Mouse (Mus musculus) Patski (cell line): Measurements from ENCODE around the gene Mrpl58. TPM values are rescaled to one million over a fixed set of nuclear protein-coding genes. Genes with fewer than 3 reads are reported as not detected.
A peak's percentile ranks its signal among the peaks of the same experiment; 100 is the strongest.
"Not testable (repeated sequence)": the region's sequence is repeated elsewhere in the genome, so short reads cannot be mapped to it uniquely, and the experiment has no call there.

Source experiments
- ATAC-seq: fragments of 100-300 bp; one replicate; pipeline ENCODE4 v1.8.0; 2021
- CTCF ChIA-PET: fragments of 350-600 bp; sonication (Branson Sonifier 250); formaldehyde crosslinking; loops from one replicate; lab custom pipeline; 2022; ENCODE audit warnings: inconsistent platforms; lab: Charles Lee
- POLR2A ChIA-PET: fragments of 350-600 bp; sonication (Branson Sonifier 250); formaldehyde crosslinking; loops from one replicate; lab custom pipeline; 2022; ENCODE audit warnings: antibody characterized with exemption, inconsistent platforms; lab: Charles Lee
- DNase-seq: peaks from one replicate; pipeline ENCODE4 v3.0.0-alpha.2; 2011; ENCODE audit warnings: low read depth, low spot score
- H3K27me3 ChIP-seq: fragments of 371-371 bp; one replicate; pipeline ENCODE4 v1.5.1; 2021
- CTCF ChIP-seq: fragments of 100-300 bp; IDR thresholded peaks from one replicate; pipeline ENCODE4 v1.5.1; 2021
- in situ Hi-C: fragments of 300-500 bp; cut with MboI; formaldehyde crosslinking; loops from 3 replicates; pipeline ENCODE4 v1.11.1; 2018; ENCODE audit warnings: low pct_unique_long_range_greater_than_20kb, mixed read lengths
- polyA plus RNA-seq: library from polyadenylated mRNA; unstranded; gene quantifications from one replicate; pipeline ENCODE4 v1.2.3, GENCODE M21; 2021

Mrpl58 gene
- polyA plus RNA-seq, 1 experiment from 2014 or later = 99.9 TPM

DNA sequence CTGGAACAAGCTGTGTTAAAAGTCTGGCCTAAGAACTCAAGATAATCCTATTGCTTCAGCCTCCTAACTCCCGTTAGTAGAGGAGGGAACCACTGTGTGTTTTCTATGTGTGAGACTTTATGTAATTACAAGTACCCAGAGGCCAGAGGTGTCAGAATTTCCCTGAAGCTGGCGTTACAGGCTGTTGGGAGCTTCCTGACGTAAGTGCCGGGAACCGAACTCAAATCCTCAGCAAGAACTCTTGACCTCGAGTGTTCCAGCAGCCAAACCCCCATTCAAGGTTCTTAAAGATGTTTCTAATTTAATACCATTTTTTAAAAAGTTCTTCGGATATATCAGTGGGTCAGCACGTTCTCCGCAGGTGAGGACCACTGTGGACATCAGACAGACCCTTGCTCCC, 22.3 kb upstream of the Mrpl58 start:
- H3K27me3 ChIP-seq = no peaks in the 10 kb centered on the region
- ATAC-seq = no peak
- DNase-seq = no peak
- no peak for TF ChIP-seq CTCF
- CTCF ChIA-PET = interaction anchor here (0.9 to 1.2 kb wide), 3 partner anchors 12 to 47 kb away, joined by 3 to 4 read pairs (median 3); no protein-coding TSS in a partner anchor
- POLR2A ChIA-PET = interaction anchor here (0.7 to 4.2 kb wide), 3 partner anchors 27 to 315 kb away, joined by 3 to 20 read pairs (median 5); no protein-coding TSS in a partner anchor
- in situ Hi-C loops = no loop called here

GRCm38 (mm10) chr11:115381743-115382539, 21.6 kb upstream of the Mrpl58 start, which contains the start of gene Cdr2l:
Gene Cdr2l (plus strand): TSS chr11:115381916.
- ChIA-PET POLR2A (interaction anchor here (1.0 to 4.2 kb wide), 2 partner anchors 31 to 40 kb away, joined by 3 to 20 read pairs; no protein-coding TSS in a partner anchor), CTCF (interaction anchor here (1.0 kb wide), 1 partner anchor 12 kb away, joined by 4 read pairs; no protein-coding TSS in a partner anchor)
- H3K27me3 ChIP-seq = no peaks in the 10 kb centered on the region
- TF ChIP-seq CTCF = no peak
- ATAC-seq = peak; percentile 91
- no peak for DNase-seq
- in situ Hi-C loops = no loop called here

DNA sequence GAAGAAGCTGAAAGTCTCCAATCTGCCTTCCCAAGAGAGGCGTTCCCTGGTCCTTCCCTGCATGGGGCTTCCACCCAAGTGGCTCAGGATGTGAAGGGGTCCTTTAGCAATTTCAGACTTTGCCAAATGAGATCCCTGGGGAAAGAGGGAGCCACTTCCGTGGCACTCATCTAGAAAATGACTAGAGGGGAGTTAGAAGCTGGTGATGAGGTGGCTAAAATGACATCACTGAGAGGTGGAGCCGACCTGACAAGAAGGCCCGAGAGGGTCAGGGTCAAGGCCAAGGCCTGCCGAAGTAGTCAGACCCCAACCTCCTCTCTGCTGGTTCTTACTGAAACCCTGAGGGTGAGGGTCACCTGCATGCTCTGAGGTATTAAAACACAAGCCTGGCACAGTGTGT, 20.7 kb upstream of the Mrpl58 start:
- in situ Hi-C loops = no loop called here
- TF ChIP-seq CTCF = no peak
- DNase-seq (no peak), ATAC-seq (no peak)
- CTCF ChIA-PET = no interaction called here
- H3K27me3 ChIP-seq = no peaks in the 10 kb centered on the region
- POLR2A ChIA-PET = interaction anchor here (4.2 kb wide), 1 partner anchor 30 kb away, joined by 20 read pairs; no protein-coding TSS in a partner anchor

- no peaks in the 10 kb centered on the region for H3K27me3 ChIP-seq
- ATAC-seq = no peak
- in situ Hi-C loops = no loop called here
- no peak for DNase-seq
- no peak for TF ChIP-seq CTCF
- POLR2A ChIA-PET = interaction anchor here (4.2 kb wide), 1 partner anchor 29 kb away, joined by 20 read pairs; no protein-coding TSS in a partner anchor
- CTCF ChIA-PET = interaction anchor here (1.3 kb wide), 1 partner anchor 10 kb away, joined by 3 read pairs; no protein-coding TSS in a partner anchor
Measured at GRCm38 (mm10) chr11:115383701-115384474, 19.7 kb upstream of the Mrpl58 start.

DNA sequence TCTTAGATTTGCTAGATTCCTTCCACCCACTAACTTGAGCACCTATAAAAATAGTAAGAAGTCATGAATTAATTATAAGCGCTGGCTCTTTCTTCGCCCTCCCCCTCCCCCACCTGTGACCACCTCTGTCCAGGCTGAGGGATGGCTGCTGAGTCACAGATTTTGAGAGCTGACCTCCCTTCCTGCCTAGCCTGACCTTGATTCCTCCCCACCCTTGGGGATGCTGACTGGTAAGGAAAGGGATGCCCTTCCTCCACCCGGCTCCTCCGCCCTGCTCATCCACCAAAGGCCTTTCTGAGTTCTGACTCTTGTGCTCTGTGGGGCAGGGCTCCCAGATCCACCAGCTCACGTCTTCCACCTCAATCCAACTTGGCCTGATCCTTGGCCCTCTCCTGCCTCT, 19.0 kb upstream of the Mrpl58 start:
- no peak for DNase-seq

GRCm38 (mm10) chr11:115386859-115387258, 16.7 kb upstream of the Mrpl58 start:
- H3K27me3 ChIP-seq, DNase-seq, ATAC-seq, POLR2A ChIA-PET, in situ Hi-C loops: not testable (repeated sequence)
- CTCF ChIA-PET = interaction anchor here (2.0 kb wide), 1 partner anchor 40 kb away, joined by 5 read pairs; no protein-coding TSS in a partner anchor

More for the DNA sequence above, 19.0 kb upstream of the Mrpl58 start:
- CTCF ChIA-PET = interaction anchor here (1.3 kb wide), 1 partner anchor 10 kb away, joined by 3 read pairs; no protein-coding TSS in a partner anchor
- no peak for TF ChIP-seq CTCF
- H3K27me3 ChIP-seq = no peaks in the 10 kb centered on the region
- ATAC-seq = no peak
- POLR2A ChIA-PET = no interaction called here
- in situ Hi-C loops = no loop called here

DNA sequence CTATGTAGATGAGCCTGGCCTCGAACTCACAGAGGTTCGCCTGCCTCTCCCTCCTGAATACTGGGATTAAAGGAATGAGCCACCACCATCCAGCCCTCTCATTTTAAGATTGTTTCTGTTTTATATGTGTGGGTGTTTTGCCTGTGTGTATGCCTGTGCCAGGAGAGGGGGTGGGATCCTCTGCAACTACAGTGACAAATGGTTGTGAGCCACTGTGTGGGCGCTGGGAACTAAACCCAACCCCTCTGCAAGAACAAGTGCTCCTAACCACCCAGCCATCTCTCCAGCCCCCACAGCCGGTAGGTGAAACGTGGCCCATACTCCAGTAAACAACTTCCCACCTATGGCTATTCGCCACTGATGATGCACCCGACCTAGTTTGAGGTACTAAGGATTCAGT, 12.2 kb upstream of the Mrpl58 start:
- no peak for DNase-seq
- no peak for TF ChIP-seq CTCF
- POLR2A ChIA-PET = interaction anchor here (0.9 kb wide), 1 partner anchor 21 kb away, joined by 3 read pairs; no protein-coding TSS in a partner anchor
- in situ Hi-C loops = no loop called here
- ATAC-seq = no peak
- no peaks in the 10 kb centered on the region for H3K27me3 ChIP-seq
- CTCF ChIA-PET = no interaction called here

DNA sequence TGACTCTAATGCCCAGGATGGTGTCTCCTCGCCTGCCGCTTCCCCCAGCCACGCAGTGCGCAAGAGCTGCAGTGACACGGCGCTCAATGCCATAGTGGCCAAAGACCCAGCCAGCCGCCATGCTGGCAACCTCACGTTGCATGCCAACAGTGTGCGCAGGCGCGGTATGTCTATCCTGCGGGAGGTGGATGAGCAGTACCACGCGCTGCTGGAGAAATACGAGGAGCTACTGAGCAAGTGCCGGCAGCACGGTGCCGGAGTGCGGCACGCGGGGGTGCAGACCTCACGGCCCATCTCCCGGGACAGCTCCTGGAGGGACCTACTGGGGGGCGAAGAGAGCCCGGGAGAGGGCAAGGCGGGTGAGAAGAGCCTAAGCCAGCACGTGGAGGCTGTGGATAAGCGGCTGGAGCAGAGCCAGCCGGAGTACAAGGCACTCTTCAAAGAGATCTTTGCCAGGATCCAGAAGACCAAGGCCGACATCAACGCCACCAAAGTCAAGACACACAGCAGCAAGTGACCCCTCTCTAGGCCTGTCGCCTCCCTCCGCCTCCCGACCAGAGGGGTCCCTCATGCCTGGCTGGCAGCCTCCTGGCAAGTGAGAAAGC, 9.7 kb upstream of the Mrpl58 start:
- in situ Hi-C loops = no loop called here
- CTCF ChIA-PET = no interaction called here
- DNase-seq (no peak), ATAC-seq (no peak)
- no peak for TF ChIP-seq CTCF
- H3K27me3 ChIP-seq = no peaks in the 10 kb centered on the region
- POLR2A ChIA-PET = interaction anchor here (0.7 kb wide), 1 partner anchor 93 kb away, joined by 3 read pairs; no protein-coding TSS in a partner anchor

- in situ Hi-C loops = no loop called here
- ChIA-PET POLR2A (no interaction called here), CTCF (no interaction called here)
- ATAC-seq (no peak), DNase-seq (no peak)
- TF ChIP-seq CTCF = no peak
- H3K27me3 ChIP-seq = no peaks in the 10 kb centered on the region
Measured at GRCm38 (mm10) chr11:115398085-115398484, 5.5 kb upstream of the Mrpl58 start.

DNA sequence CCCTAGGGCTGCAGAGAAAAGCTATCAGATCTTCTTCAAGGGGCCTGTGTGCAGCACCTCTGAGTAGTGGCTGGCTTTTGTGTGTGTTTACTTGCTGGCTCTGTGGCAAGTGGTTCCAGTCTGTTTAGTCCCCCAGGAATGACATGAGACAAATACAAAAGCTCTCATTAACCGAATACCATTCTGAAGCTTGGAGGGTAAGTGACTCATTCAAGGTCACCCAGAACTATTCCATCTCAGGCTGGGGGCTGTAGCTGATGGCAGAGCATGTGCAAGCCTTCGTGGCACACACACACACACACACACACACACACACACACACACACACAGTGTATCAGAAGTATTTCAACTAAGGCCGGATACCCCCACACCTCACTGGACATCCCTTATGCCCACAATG, 3.4 kb upstream of the Mrpl58 start:
- ChIA-PET CTCF (interaction anchor here (1.5 kb wide), 1 partner anchor 46 kb away, joined by 3 read pairs; no protein-coding TSS in a partner anchor), POLR2A (interaction anchor here (1.1 kb wide), 1 partner anchor 10 kb away, joined by 3 read pairs; no protein-coding TSS in a partner anchor)
- TF ChIP-seq CTCF = no peak
- no peaks in the 10 kb centered on the region for H3K27me3 ChIP-seq
- ATAC-seq (no peak), DNase-seq (no peak)
- in situ Hi-C loops = no loop called here
